Mouse (Mus musculus) erythroid progenitor cell, adult 5-6 weeks (primary cell): Measurements from ENCODE around the gene Lgals2. TPM values are rescaled to one million over a fixed set of nuclear protein-coding genes. Genes with fewer than 3 reads are reported as not detected.
A peak's percentile ranks its signal among the peaks of the same experiment; 100 is the strongest.

Experiments
- ATAC-seq: replicated peaks from 2 replicates; pipeline ENCODE4 v1.8.0; 2016; ENCODE audit warnings: moderate number of reproducible peaks, mild to moderate bottlenecking, moderate TSS enrichment, inconsistent platforms; ENCODE audit not compliant: poor library complexity, low FRiP score, severe bottlenecking
- total RNA-seq, 2 experiments: library from RNA; stranded (forward) in 1 of 2; stranded (reverse) in 1 of 2; fragments of 150-400 nt in 1 of 2; fragments of 186-747, 209-891 nt in 1 of 2; gene quantifications; 2 replicates each; pipeline versions ENCODE4 v1.2.3 to v1.2.4; 2015 to 2017; ENCODE audit warnings: low replicate concordance in 2 of 2

Gene Lgals2
- total RNA-seq, 2 experiments from 2014 or later: not detected

DNA sequence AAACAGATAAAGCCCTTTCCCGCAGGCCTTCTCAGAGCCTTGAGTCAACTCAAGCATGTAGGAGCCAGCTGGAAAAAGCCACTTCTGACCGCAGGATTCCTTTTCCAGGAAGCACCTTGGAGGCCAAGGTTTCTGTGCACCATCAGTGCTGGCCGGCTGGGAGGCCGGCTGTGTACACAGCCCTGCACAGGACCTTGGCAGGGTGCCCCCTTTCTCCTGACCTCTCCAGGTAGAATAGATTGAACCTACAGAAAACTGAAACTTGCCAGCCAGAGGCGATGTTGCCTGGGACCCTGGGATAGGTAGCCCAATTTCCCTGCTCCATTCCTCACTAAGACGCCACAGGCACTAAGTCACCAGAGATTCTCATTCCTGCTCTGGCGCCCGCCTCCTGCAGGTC, 9.5 kb downstream of the Lgals2 start:
- no peak for ATAC-seq

DNA sequence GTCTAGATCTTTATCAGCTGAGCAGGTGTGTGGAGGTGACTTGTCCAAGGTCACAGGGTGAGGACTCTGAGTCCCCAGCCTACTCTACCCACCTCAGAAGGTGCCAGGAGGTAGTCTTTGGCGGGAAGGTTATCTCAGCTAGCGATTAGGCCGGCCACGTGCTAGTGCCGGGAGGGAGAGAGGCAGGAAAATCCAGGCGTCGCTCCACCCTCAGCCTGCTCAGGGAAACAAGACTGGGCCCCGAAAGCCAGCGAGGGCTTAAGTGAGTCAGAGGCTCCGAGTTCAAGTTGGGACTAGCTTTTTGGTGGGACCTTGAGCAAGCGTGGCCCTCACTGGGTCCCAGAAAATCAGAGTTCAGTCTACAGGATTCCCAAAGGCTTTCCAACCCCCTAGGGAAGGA, 10.0 kb downstream of the Lgals2 start:
- no peak for ATAC-seq

DNA sequence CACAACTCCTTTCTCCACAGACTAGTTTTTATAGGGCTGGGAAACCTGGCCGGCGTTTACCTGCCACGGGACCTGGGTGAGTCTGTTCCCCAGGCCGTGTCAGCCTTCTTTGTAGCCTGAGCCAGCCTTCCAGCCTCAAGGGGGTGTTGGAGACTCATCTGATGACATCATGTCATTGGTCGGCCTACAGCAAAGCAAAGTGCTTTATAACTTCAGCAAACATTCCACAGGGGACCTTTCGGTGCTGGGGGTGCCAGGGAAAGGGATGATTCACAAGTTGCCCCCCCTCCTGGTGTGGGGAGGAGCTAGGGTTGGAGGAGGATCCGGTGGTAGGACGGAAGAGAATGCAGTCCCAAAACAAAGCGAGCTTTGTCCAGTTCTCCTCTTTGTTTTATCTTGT, 10.5 kb downstream of the Lgals2 start:
- ATAC-seq: no peak

DNA sequence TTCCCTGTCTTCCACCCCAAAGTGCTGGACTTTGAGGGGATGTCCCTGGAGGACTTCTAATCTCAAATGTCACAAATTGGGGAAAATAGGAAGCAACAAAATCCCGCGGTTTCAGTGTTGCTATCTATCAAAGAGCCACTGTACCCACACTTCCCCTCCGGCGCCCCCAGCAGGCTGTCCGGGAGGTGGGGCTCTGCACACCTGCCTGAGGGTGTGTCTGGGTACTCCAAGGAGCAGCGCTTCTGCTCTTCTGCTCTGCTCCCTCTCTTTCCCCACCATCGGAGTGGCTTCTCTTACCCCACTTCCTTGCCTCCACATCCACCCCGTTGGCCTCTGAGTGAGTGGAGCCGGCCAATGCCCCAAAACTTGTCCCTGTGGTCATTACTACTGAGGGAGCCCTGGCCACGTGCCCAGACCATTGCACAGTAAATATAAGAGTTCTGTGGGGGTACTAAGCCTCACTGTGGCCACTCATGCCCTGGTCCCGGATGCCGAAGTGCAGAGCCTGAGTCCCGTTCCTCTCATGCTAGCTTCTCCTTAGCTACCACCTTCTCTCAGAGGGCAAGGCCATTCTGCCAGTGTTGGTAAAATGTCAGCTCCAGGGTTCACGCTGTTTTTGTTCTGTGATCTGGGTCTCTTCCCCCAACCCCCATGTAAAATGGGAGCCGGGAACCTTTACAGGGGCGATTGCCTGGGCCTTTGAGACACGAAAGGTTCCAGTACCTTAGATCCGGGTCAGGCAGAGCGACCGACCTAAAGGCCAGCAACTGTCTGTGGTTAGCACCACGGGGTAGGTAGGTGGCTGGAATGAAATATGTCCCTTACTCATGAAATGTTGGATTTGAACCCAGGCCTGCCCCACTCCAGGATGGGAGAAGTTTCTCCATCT, 11.5 kb downstream of the Lgals2 start:
- ATAC-seq: no peak

DNA sequence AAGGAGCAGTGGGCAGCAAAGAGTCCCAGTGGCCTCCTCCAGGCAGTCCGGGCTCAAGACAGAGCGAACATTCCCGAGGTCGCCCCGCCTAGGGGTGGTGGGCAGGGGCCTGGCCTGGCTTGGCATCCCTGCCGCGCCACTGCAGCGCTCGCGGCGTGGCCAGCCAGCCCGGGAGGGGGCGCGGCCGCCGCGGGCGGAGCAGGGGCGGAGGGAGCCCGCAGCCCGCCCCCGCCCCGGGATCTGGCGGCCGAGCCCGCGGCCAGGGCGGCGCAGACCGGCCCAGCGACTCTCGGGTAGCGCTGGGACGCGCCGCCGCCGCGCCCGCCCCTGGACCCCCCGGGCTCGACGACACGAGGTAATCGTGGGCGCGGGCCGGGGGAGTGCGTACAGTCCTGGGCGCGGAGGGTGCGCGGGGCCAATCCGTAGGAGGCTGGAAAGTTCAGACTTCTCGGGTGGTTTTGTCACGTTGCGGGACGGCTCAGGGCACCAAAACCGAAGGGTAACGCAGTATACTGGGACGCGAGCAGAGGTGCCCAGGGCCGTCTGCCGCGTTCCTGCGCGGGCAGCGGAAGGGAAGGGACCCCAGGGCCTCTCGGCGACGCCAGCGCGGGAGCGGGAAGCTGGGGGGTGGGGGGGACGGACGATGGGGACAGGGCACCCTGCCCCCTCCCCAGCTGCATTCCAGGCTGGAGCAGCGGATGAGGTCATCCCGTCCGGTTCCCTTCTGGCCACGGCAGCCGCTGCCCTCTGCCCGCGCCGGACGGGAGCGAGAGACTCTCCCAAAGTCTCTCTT, 12.8 kb downstream of the Lgals2 start, which contains the start of gene Cdc42ep1:
Gene Cdc42ep1, plus strand, starts transcription at position 254 of the 793 bp plus-strand sequence.
- no peak for ATAC-seq

DNA sequence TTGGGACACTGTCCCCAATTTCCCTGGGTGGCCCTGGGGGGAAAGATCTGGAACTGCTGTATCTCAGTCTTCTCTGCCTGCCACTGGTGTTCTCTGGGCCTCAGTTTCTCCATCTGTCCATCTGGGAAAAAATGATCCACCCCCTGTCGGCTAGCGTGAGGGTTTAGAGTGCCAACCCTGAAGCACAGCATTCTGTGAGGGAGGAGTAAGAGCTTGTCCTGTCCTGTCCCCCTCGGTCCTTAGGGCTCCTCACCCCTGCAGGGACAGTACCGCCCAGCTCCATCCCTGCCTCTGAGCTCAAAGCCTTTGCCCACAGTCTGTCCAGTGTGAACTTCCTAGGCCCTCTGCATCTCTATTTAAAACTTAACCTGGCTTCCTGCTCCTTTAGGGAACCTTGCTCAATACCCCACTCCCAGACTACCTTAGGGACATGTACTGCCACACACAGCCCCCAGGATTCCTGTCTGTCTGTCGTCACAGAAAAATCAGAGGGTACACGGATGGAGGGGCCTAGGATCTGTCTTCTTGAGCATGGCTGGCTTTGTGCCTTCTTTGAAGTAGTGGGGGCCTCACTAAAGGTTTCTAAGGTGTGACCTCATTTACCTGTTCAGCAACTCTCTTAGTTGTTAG, 14.1 kb downstream of the Lgals2 start:
- ATAC-seq: no peak

DNA sequence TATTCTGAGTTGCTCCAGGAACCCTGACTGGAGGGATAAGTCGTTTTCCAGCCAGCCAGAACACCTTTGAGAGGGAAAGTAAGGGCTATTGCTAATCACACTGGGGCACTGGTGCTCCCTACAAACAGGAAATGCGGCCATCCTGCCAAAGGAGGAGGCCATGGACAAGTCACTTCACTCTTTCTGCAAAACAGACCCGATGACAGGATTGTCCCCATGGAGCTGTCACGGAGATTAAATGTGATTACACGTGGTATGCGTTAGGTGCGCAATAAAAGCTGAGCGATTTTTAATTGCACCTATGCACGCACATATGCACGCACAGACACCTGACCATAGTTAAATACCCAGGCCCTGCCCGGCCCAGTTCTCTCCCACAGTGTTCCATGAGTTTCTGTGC, 14.6 kb downstream of the Lgals2 start:
- ATAC-seq: no peak

DNA sequence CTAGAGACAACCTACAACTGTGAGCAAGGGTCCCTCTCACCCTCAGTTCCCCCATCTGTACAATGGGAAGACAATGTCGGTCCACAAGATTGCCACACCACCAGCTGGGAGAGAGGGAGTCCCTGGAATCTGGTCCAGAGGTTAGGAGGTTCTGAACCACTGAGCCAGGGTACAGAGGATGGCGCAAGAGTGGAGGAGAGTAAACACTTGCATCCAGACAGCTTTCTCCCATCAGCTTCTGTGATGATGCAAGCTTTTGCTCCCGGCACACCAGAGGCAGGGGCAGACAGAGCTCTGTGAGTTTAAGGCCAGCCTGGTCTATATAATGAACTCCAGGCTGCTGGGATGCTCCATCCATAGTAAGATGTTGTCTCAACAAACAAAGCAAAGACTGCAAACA, 15.1 kb downstream of the Lgals2 start:
- no peak for ATAC-seq

DNA sequence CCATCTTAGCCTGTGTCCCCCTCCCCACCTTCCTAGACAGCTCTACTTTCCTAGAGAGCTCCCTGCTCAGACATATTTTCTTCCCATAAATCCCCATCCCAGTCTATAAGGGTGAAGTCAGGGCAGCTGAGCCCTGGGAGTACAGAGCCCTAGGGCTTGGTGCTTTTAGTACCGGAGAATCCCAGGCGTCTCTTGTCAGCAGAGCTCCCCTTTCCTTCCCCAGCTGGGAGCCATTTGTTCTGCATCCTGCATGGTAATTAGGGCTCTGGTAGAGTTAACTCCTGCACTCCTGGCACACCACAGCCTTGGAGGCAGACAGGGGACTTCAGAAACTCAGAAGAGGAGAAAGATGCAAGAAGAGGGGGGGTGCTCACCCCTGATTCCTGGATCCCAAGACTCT, 15.6 kb downstream of the Lgals2 start:
- ATAC-seq: no peak

DNA sequence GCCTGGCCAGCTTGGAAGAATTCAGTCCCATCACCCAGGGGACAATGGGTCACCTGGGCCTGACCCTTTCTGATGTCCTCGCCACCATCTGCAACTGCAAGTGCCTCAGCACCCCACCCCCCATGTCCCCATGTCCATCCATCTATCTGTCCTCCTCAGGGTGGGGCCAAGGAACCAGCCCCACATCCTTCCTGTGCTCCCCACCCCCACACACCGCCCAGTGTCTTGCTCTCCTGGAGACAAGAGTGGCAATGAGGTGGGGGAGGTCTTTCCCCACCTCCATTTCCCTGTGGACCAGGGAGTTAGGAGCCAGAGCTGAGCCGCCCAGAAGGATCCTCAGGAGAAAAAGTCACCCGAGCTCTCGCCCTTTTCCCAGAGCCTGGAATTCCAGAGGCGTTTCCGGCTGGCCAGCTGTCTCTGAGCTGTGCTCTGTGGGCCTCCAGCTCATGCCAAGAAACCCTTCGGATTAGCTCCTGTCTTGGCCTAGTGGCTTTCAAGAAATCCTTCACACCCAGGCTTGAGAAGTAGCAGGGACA, 19.2 kb downstream of the Lgals2 start:
- peak; percentile 37; the same call in 1 of the 2 replicates for ATAC-seq

DNA sequence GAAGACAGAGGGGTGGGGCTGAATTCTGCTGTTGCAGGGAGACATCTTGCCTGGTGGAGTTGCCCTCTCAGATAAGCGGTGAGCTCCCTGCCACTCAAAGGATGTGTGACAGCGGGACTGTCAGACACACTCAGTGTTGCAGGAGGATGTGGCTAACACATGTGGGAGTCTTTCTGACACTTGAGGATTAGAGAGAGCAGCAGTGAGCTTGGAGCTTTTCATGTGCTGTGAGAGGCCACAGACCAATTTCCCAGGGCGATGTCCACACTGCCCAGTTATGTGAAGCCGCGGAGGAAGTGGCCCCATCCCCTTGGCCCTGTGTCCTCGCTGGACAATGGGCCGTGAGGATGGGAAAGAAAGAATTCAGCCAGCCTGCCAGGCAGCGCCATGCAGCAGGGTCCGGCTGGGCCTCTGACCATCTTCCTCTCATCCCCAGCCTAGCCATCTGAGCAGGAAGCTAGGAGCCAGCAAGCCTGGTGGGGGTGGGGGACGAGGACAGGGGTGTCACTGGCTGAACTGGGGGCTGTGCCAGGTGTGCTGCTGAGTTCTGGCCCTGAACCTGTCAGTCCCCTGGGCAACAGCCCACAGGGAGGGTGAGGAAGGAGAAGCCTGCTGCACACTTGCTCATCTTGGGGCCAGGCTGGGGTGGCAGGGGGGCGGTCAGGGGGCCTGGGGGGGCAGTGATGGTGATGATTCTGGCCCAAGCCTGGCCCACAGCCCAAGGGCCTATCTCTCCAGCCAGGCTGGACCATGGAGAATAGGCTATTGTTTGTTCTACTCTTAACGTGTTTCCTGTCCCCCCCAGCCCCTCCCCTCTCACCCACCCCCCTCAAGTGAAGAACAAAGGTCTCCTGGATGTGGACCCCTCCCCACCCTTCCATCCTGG, 19.9 kb downstream of the Lgals2 start:
- no peak for ATAC-seq

DNA sequence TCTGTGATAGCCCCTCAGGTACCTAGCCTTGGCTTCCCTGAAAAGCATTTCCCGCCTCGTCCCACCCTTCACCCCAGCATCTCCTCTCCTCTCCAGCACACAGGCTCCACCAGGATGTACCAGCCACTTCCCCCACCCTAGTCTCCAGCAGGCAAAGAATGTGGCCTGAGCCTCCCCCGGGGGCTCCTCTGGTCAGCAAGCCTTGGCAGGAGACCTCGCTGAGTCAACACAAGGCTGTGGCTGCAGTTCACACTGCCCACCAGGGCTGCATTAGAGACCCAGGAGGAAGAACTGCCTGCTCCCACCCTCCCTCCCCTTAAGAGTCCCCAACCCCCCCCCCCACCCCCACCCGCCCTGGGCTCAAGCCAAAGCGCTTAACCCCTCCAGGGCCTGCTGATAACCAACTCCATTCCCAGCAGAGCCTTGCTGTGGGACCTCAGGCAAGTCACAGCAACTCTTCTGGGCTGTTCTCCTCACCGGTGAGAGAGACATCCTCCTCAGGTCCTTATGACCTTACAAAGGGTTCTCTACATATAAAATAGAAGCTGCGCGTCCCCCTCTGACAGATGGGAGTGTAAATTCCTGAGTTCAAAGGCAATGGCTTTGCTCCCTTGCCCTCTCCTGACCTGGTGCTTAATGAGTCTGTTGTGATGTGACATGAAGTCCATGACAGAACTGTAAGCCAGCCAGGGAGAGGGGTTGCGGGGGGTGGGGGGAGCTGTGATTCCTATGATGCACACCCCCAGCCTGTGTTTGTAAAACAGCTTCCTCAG, 20.9 kb downstream of the Lgals2 start:
- no peak for ATAC-seq

DNA sequence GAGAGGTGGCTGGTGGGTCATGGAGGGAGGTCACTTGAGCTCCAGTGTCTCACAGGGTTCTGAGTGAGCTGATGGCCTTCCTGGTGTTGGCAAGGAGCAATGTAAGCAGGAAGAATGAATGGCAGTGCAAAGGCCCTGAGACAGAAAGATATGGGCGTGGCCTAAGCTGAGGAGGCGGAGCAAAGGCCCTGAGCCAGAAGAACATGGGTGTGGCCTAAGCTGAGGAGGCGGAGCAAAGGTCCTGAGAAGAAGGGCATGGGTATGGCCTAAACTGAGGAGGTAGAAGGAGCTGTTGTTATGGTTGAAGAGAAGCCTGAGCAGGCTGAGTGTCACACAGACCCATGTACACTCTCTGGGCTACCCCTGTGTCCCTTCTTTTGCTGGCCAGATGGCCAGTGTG, 21.7 kb downstream of the Lgals2 start:
- 0 out of 2 replicates have a peak, but pooled peaks have one; percentile 53 for ATAC-seq

DNA sequence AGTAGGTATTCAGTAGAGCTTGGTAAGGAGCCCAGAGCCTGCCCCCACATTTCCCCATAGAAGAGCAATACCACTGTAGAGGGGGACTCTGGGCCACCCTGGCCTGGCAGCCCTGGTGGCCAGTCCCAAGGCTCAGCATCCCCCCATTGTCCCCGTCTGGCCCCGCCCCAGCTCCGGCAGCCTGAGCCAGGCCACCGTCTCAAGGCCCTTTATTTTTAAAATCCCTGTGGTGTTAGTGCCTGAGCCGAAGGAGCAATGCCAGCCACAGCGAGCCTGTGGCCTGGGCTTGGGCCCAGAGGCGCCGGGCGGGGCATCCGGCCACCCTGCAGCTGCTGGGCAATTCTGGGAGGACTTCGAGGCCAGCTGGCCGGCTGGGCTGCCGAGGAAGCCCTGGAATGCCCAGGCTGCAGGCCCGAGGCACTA, 22.6 kb downstream of the Lgals2 start:
- no peak for ATAC-seq

DNA sequence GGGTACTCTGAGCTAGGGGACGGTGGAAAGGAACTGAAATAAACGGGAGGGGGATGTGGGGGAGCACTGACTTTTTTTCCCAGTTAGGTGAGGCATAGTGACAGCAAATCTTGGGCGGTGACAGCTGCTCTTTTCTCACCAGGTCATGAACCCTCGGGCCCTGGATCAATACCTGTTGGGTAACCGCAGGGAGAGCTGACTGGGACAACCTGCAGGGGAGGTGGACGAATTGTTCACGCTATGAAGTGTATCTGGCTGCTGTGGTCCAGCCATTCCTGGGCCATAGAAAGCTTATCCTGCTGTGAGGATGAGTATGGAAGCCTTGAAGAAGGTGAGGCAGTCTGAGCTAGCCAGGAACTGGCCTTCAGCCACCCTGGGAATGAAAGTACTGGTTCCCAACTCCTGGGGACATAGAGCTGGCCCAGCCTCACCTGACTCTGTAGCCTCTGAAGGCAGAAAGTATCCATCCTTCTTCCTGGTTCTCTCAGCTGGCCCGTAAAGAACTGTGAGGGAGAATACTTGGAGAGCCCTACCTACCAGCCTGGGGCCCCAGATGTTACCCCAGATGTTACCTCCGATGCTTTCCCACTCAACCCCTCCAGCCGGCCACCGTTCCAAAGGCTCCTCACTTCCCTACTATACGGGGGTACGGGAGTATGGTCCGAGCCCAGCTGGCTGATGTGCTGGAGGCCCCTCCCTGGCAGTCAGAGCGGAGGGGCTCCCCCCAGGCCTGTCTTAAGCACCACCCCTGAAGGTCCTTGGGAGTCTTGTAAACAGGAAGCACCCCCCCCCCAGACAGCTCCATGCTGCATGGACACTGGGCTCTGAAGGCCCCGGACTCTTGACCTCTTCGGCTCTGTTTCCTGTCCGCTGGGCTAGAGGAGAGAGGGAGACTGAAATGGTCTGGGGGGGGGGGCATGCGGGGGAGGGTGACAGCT, 23.3 kb downstream of the Lgals2 start:
- ATAC-seq: no peak

DNA sequence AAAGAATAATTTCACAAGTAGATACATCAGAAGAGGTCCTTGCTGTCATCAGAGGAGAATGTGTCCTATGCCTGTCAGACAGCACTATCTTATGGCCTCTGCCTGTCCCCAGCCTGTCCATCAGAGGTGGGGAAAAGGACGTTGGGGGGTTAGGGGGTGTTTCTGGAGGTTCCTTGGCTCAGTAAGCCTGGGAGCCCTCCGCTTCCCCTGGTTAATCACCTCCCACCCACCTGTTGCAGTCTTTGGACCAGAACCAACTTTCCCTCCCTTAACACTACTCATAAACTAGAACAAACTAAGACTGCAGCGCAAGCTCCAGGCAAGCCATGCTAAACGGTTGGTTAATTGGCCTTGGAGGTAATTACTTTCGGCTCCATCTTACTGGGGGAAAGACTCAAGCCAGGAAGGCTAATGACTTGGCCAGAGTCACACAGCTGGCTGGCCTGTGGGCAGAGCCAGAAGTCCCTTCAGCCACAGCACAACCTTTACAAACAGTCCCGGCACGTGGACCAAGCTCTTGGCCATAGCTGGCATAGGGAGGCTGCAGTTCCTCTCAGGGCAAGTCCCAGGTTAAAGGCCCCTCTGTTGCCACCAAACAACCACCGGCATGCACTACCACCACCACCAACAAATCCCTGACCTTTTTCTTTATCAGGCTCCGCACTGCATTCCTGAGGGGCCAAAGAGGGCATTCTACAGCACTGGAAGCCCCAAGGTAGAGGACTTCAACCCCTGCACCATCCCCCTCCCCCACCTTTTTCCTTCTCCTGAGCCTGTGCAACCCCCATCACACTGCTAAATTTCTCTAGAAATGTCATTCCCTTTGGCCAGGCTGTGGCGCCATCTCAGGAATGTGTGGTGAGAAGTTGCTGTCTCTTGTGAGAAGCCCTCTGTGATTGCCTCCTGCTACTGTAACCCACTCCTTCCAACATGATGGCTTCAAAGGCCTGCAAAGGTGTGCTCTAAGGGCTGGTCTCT, 24.3 kb downstream of the Lgals2 start:
- no peak for ATAC-seq
